9 mouse cellular contexts compared by ENCODE assay signal in the genomic region with DNA sequence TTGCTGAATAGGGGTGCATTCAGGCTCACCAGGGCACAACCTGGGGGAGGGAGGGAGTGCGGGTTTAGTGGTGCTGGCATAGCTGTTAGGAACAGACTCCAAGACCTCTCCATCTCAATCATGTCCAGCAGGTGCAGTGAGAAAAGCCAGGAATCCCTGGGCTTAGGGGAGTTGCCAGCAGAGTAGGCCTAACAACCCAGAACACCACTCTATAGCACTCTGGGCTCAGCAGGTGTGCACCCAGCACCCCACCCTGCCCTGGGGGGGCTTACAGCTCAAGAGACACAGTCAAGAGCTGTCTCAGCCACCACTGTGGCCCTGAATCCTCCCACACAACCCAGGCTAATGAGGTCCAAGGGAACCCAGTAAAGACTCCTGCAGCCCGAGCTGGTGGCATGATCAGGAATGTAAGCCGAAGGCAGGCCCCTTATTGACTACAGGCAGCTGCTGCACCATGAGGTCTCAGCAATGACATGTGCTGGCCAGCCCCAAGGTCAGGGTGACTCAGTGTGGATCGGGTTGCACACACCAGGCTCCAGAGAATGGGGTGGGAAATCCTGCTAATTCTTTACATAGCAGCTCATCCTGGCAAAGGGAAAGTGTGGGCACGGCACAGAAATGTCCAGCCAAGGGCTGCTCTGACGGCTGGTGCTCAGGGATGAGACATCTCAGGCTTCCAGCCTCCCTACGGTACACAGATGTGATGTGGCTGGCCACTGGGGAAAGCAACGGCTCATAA. TPM values are rescaled to one million over a fixed set of nuclear protein-coding genes. Genes with fewer than 3 reads are reported as not detected.
DNase-seq lines count a peak whose midpoint lies in the region; ATAC-seq and TF ChIP-seq lines count a peak whose summit lies in the region.
"Had no signal": no experiment of that assay in that cellular context is flagged by ENCODE, and none has a peak within 500 bp of the region (broad histone marks: within the 10 kb centered on the region; RNA-seq: fewer than 3 reads in every experiment).

No protein-coding gene starts in this region.

- H3K9me3 ChIP-seq in heart, embryonic 11.5 days (replicated peaks; ENCODE audit: control insufficient read depth, low read length), result no peaks in the 10 kb centered on the region
- H3K9me3 ChIP-seq in hindbrain, embryonic 12.5 days (replicated peaks), result no peaks in the 10 kb centered on the region

- H3K36me3 ChIP-seq in heart, embryonic 11.5 days (ENCODE audit: control insufficient read depth, insufficient read depth, low read length), result no peaks in the 10 kb centered on the region
- no peaks in the 10 kb centered on the region for H3K36me3 ChIP-seq in hindbrain, embryonic 12.5 days

- H3K4me1 ChIP-seq in heart, embryonic 11.5 days (ENCODE audit: control insufficient read depth, insufficient read depth, low read length), result peaks cover 52% of the 10 kb centered on the region
- H3K4me1 ChIP-seq in hindbrain, embryonic 12.5 days, result peaks cover 51% of the 10 kb centered on the region
- peaks cover 63% of the 10 kb centered on the region for H3K4me1 ChIP-seq in olfactory bulb, adult 2 months (ENCODE audit: control insufficient read depth, insufficient read depth, low read length)

- intact Hi-C loops in heart, postnatal 36 days (cut with DNase I), result no loop called here

- H3K27me3 ChIP-seq in heart, embryonic 11.5 days (ENCODE audit: control insufficient read depth, insufficient read depth, low read length), result no peaks in the 10 kb centered on the region
- H3K27me3 ChIP-seq in hindbrain, embryonic 12.5 days, result no peaks in the 10 kb centered on the region

- TF ChIP-seq POLR2A in olfactory bulb, adult 2 months (IDR thresholded peaks at IDR 0.05; ENCODE audit: insufficient read depth, low read depth, low read length), result no peak

- ATAC-seq in heart, embryonic 11.5 days (replicated peaks; ENCODE audit: insufficient number of reproducible peaks, low FRiP score, low TSS enrichment), result no peak
- no peak for ATAC-seq in hindbrain, embryonic 12.5 days (ENCODE audit: low FRiP score)

- H3K9ac ChIP-seq in heart, embryonic 11.5 days (ENCODE audit: low read depth, low read length), result peak overlapping the region; percentile 47
- no peak overlapping the region for H3K9ac ChIP-seq in hindbrain, embryonic 12.5 days

- no peak for DNase-seq in heart, postnatal 36 days
- peak; percentile 67 for DNase-seq in 416B (ENCODE audit: low read depth)
- DNase-seq in adrenal gland, postnatal 25 days, result peak; percentile 75
- DNase-seq in layer of hippocampus, adult 18-20 months (ENCODE audit: low spot score in 2 of 2), result no peak
- no peak for DNase-seq in layer of hippocampus, postnatal 25 days (ENCODE audit: extremely low spot score in 1 of 2, low spot score in 1 of 2)

- TF ChIP-seq CTCF in olfactory bulb, adult 2 months (IDR thresholded peaks at IDR 0.05; ENCODE audit: insufficient read depth, low read depth, low read length), result no peak

- peak overlapping the region; percentile 18; the same call in 1 of the 2 replicates for H3K27ac ChIP-seq in heart, embryonic 11.5 days (ENCODE audit: low read depth, low read length)
- no peak overlapping the region for H3K27ac ChIP-seq in hindbrain, embryonic 12.5 days
- H3K27ac ChIP-seq in olfactory bulb, adult 2 months (ENCODE audit: insufficient read depth, low read depth, low read length), result peak overlapping the region; percentile 71

- WGBS in heart, embryonic 11.5 days (ENCODE audit: insufficient replicate concordance), result 47% methylated on average over 8 of the region's 8 CpGs
- WGBS in hindbrain, embryonic 12.5 days, result 48% methylated on average over 8 of the region's 8 CpGs
- 45% methylated on average over 8 of the region's 8 CpGs for WGBS in olfactory bulb, adult 2 months

- no peak overlapping the region for H3K4me3 ChIP-seq in heart, embryonic 11.5 days (ENCODE audit: low read depth, low read length)
- H3K4me3 ChIP-seq in hindbrain, embryonic 12.5 days, result no peak overlapping the region
- no peak overlapping the region; the same call in 1 of the 2 replicates for H3K4me3 ChIP-seq in olfactory bulb, adult 2 months (ENCODE audit: insufficient read depth, low read depth, low read length)

- no peak overlapping the region for H3K4me2 ChIP-seq in heart, embryonic 11.5 days
- peak overlapping the region; percentile 11; the same call in 1 of the 2 replicates for H3K4me2 ChIP-seq in hindbrain, embryonic 12.5 days (replicated peaks)

RNA-seq across cellular contexts. Expression of gene Slc7a5, which starts 5.8 kb away (rescaled TPM):
- 17.0 and 18.4 TPM in 2 replicates for polyA plus RNA-seq in heart, embryonic 11.5 days (2014; fragmentation: Nextera tagmentation; extraction: Ambion mirVana)
- 1 to 10 TPM; 3.1 to 3.6 TPM for total RNA-seq in heart, postnatal 36 days (2021)
- total RNA-seq in adrenal gland, postnatal 25 days (2021), result 56.6 and 57.8 TPM in 2 replicates
- 29.4 and 33.2 TPM in 2 replicates for polyA plus RNA-seq in hindbrain, embryonic 12.5 days (2016; fragmentation: Nextera tagmentation; extraction: Ambion mirVana)
- polyA plus RNA-seq in olfactory bulb, adult 2 months (2012; ENCODE audit: insufficient read depth, insufficient read length, low replicate concordance, missing spikeins), result not detected in 2 replicates
- total RNA-seq in layer of hippocampus, adult 18-20 months (2021), result 10 to 100 TPM; 52.8 to 55.7 TPM
- total RNA-seq in layer of hippocampus, postnatal 25 days (2021), result 10 to 100 TPM; 66.6 to 75.5 TPM

RNA-seq across cellular contexts. Expression of gene Car5a, which starts 43.0 kb away (rescaled TPM):
- polyA plus RNA-seq in heart, embryonic 11.5 days (2014; fragmentation: Nextera tagmentation; extraction: Ambion mirVana), result 0.17 TPM in 1 of 2 replicates, not detected in the other
- not detected for total RNA-seq in heart, postnatal 36 days (2021)
- 1.6 TPM in 1 of 2 replicates, not detected in the other for total RNA-seq in adrenal gland, postnatal 25 days (2021)
- 0.18 TPM in 1 of 2 replicates, not detected in the other for polyA plus RNA-seq in hindbrain, embryonic 12.5 days (2016; fragmentation: Nextera tagmentation; extraction: Ambion mirVana)
- not detected in 2 replicates for polyA plus RNA-seq in olfactory bulb, adult 2 months (2012; ENCODE audit: insufficient read depth, insufficient read length, low replicate concordance, missing spikeins)
- total RNA-seq in layer of hippocampus, adult 18-20 months (2021), result under 1 TPM; 0.25 to 0.54 TPM
- total RNA-seq in layer of hippocampus, postnatal 25 days (2021), result not detected
- polyA plus RNA-seq: stomach, embryonic 14.5 days had no signal

RNA-seq across cellular contexts. Expression of gene Banp, which starts 47.9 kb away (rescaled TPM):
- polyA plus RNA-seq in heart, embryonic 11.5 days (2014; fragmentation: Nextera tagmentation; extraction: Ambion mirVana), result 39.7 and 40.1 TPM in 2 replicates
- 10 to 100 TPM in 1 of 2 experiments, 1 to 10 TPM in 1; 8.5 to 19.2 TPM for total RNA-seq in heart, postnatal 36 days (2021)
- total RNA-seq in adrenal gland, postnatal 25 days (2021), result 33.2 and 35.7 TPM in 2 replicates
- polyA plus RNA-seq in hindbrain, embryonic 12.5 days (2016; fragmentation: Nextera tagmentation; extraction: Ambion mirVana), result 48.3 and 57.3 TPM in 2 replicates
- polyA plus RNA-seq in olfactory bulb, adult 2 months (2012; ENCODE audit: insufficient read depth, insufficient read length, low replicate concordance, missing spikeins), result not detected in 2 replicates
- 10 to 100 TPM; 49.9 to 58.2 TPM for total RNA-seq in layer of hippocampus, adult 18-20 months (2021)
- 10 to 100 TPM; 39.4 to 41.7 TPM for total RNA-seq in layer of hippocampus, postnatal 25 days (2021)

Comparison
In these comparisons a context has a peak if more than half of its experiments do, and no peak if none do; other contexts are left out.
1. DNase-seq: peak in 416B (single experiment) and adrenal gland, postnatal 25 days (single experiment); none in heart, postnatal 36 days (0 of 2), layer of hippocampus, adult 18-20 months (0 of 2) and layer of hippocampus, postnatal 25 days (0 of 2).
2. RNA of gene Slc7a5, which starts 5.8 kb away (total RNA-seq): 66.6 to 75.5 TPM in layer of hippocampus, postnatal 25 days, 56.6 to 57.8 TPM in adrenal gland, postnatal 25 days and 52.8 to 55.7 TPM in layer of hippocampus, adult 18-20 months; 3.1 to 3.6 TPM in heart, postnatal 36 days; every median in the first group is over 10 times any median in the second.